Mouse (Mus musculus): ENCODE results near the gene Igf2r. TPM values are rescaled to one million over a fixed set of nuclear protein-coding genes. Genes with fewer than 3 reads are reported as not detected.

Igf2r gene
- polyA plus RNA-seq (2012; rRNA removed) = 27.4 and 48.2 TPM in 2 replicates

DNA sequence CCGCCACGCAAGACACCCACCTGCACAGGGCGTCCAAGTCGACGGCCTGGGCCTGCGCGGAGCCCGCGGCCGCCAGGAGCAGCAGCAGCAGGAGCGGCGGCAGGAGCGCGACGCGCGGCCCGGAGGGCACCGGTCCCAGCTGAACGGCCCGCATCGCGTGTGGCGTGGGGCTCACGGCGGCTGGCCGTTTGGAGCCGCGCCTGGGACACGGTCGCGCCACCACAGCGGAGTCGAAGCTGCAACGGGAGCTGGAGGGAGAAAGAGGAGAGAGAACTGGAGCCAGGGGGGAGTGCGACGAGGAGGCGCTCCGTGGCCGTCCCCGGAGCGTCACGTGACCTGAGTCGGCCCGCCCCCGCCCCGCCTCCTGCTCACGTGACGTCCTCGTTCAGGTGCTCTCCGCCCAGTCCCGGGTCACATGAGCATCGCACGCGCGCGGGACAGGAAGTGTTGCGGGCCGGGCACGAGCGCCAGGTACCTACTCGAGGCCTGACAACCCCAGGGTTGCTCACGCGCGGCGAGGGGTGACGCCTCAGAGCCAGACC, at the start of gene Igf2r:
TSS of gene Igf2r (minus strand) at position 285 of the 542 bp plus-strand sequence.

DNA sequence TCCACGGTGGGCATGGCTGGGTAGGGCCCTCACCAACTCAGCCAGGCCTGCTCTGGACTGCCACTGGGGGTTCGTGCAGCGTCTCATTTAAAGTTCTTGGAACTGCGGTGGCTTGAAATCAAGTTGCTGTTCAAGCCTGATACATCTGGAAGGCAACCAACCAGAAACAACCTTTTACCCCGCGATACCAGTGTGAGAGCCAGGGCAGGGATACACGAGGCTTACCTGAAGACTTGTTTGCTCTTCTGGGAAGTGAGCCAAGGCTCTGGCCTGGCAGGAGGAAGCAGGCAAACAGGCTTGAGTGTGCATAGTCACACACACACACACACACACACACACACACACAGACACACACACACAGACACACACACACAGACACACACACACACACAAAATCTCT, 93.8 kb downstream of the Igf2r start, which contains the start of gene Slc22a1:
TSS of gene Slc22a1 (minus strand) at position 184 of the 400 bp plus-strand sequence.

Other genes starting within 250 kb of the Igf2r start
- 0.02 and 0.04 TPM in 2 replicates for gene Slc22a2, start 185.5 kb downstream of the Igf2r start, polyA plus RNA-seq (2012; rRNA removed)
- gene Slc22a1, start 93.8 kb downstream of the Igf2r start, polyA plus RNA-seq (2012; rRNA removed) = 0.32 and 0.70 TPM in 2 replicates
- gene Mas1, start 98.5 kb upstream of the Igf2r start, polyA plus RNA-seq (2012; rRNA removed) = 0.08 and 0.52 TPM in 2 replicates
- 0.04 and 0.10 TPM in 2 replicates for gene Mrgprh, start 106.4 kb upstream of the Igf2r start, polyA plus RNA-seq (2012; rRNA removed)
- 4.9 and 6.2 TPM in 2 replicates for gene Pnldc1, start 140.6 kb upstream of the Igf2r start, polyA plus RNA-seq (2012; rRNA removed)
- gene Tcp1, start 146.0 kb upstream of the Igf2r start, polyA plus RNA-seq (2012; rRNA removed) = 329 and 368 TPM in 2 replicates
- 94.2 and 119 TPM in 2 replicates for gene Mrpl18, start 146.7 kb upstream of the Igf2r start, polyA plus RNA-seq (2012; rRNA removed)
- 0.80 and 1.0 TPM in 2 replicates for gene Acat3, start 170.9 kb upstream of the Igf2r start, polyA plus RNA-seq (2012; rRNA removed)
- gene Acat2, start 191.1 kb upstream of the Igf2r start, polyA plus RNA-seq (2012; rRNA removed) = 164 and 168 TPM in 2 replicates
- gene Wtap, start 224.5 kb upstream of the Igf2r start, polyA plus RNA-seq (2012; rRNA removed) = 78.7 and 112 TPM in 2 replicates
- 75.3 and 105 TPM in 2 replicates for gene Sod2, start 237.2 kb upstream of the Igf2r start, polyA plus RNA-seq (2012; rRNA removed)

Data from central nervous system, embryonic 11.5 days (tissue).